Mouse (Mus musculus) spleen, adult 2 months (tissue): ENCODE results near the gene Gm10392.

ENCODE experiments used
- CTCF ChIP-seq: fragments of 200-500 bp; IDR thresholded peaks from 2 replicates; pipeline ENCODE4 v1.5.1; 2011; ENCODE audit warnings: mild to moderate bottlenecking, inconsistent platforms; ENCODE audit not compliant: insufficient read depth, insufficient read length, insufficient replicate concordance; ENCODE audit errors: extremely low read depth
- POLR2A ChIP-seq: fragments of 200-500 bp; IDR thresholded peaks from 2 replicates; pipeline ENCODE4 v1.6.1; 2011; ENCODE audit warnings: low read depth, low read length, inconsistent platforms

DNA sequence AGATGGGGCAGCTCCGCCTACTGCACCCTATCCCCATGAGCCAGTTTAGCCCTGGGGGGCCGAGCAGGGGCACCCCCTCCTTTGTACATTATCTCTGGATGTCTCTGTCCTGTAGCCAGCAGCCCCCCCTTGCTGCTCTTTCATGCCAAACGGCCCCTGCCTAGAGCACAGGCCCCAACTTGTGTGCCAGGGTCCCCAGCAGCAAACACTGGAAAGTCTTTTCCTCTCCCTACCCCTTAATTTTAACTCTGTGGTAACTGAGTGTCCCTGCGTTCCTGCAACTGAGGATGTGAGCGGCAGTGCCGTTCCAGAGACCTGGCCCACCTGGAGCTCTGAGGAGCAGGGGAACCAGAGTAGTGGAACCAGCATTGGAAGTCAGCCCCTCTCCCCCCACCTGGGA lies 12.1 kb downstream of the Gm10392 start:
- TF ChIP-seq POLR2A (no peak), CTCF (no peak)
